Mouse (Mus musculus): ENCODE data around the gene Sept10. TPM values are rescaled to one million over a fixed set of nuclear protein-coding genes. Genes with fewer than 3 reads are reported as not detected.
"Not testable (repeated sequence)": the region's sequence is repeated elsewhere in the genome, so short reads cannot be mapped to it uniquely, and the experiment has no call there.

Sept10 gene
- polyA plus RNA-seq, 1 experiment from 2014 or later = 12.8 TPM

DNA sequence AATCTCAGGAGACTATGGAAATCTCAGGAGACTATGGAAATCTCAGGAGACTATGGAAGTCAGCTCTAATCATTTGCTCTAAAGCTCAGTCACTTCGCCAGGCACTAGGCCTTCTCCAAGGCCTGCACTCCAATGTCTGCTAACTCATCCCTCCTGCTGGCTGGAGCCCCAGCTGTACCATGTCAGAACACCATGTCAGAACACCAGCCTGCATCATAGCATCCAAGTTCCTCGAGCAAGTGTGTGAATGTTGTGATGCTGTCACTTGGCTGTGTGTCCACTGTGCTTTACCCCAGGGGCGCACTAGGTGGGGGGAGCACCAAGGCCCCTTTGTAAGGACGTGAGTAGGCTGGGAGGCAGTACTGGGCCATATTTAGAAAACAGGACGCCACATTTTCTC lies 104.1 kb downstream of the Sept10 start:
- Histone ChIP-seq H3K27me3 (replicated peaks) (0 out of 2 replicates have a peak, but pooled peaks cover 7% of the 10 kb centered on the region), H3K36me3 (no peaks in the 10 kb centered on the region), H3K4me2 (no peak overlapping the region), H3K9ac (no peak overlapping the region), H3K27ac (no peak overlapping the region), H3K4me3 (no peak overlapping the region), H3K4me1 (no peaks in the 10 kb centered on the region), H3K9me3 (replicated peaks) (no peaks in the 10 kb centered on the region)
- WGBS (ENCODE audit: insufficient replicate concordance) = 64% methylated on average over 5 of the region's 5 CpGs
- ATAC-seq = no peak

- Histone ChIP-seq H3K4me3 (no peak overlapping the region), H3K27ac (no peak overlapping the region), H3K4me2 (no peak overlapping the region), H3K4me1 (no peaks in the 10 kb centered on the region), H3K9ac (no peak overlapping the region), H3K36me3 (no peaks in the 10 kb centered on the region), H3K27me3 (replicated peaks) (0 out of 2 replicates have a peak, but pooled peaks cover 10% of the 10 kb centered on the region), H3K9me3 (replicated peaks) (no peaks in the 10 kb centered on the region)
- WGBS (ENCODE audit: insufficient replicate concordance) = 64% methylated on average over 9 of the region's 9 CpGs
- ATAC-seq = no peak
Observed at GRCm38 (mm10) chr10:59116331-59116730, 105.3 kb downstream of the Sept10 start.

- no peaks in the 10 kb centered on the region for H3K4me1 ChIP-seq
- no peak for ATAC-seq
- H3K4me2 ChIP-seq = no peak overlapping the region
- H3K9me3 ChIP-seq (replicated peaks) = no peaks in the 10 kb centered on the region
- WGBS (ENCODE audit: insufficient replicate concordance) = 76% methylated on average over 2 of the region's 2 CpGs
- no peak overlapping the region for H3K4me3 ChIP-seq
- H3K9ac ChIP-seq = no peak overlapping the region
- no peak overlapping the region for H3K27ac ChIP-seq
- H3K36me3 ChIP-seq = no peaks in the 10 kb centered on the region
- H3K27me3 ChIP-seq (replicated peaks) = 0 out of 2 replicates have a peak, but pooled peaks cover 10% of the 10 kb centered on the region
Observed at GRCm38 (mm10) chr10:59115691-59116090, 106.0 kb downstream of the Sept10 start.

DNA sequence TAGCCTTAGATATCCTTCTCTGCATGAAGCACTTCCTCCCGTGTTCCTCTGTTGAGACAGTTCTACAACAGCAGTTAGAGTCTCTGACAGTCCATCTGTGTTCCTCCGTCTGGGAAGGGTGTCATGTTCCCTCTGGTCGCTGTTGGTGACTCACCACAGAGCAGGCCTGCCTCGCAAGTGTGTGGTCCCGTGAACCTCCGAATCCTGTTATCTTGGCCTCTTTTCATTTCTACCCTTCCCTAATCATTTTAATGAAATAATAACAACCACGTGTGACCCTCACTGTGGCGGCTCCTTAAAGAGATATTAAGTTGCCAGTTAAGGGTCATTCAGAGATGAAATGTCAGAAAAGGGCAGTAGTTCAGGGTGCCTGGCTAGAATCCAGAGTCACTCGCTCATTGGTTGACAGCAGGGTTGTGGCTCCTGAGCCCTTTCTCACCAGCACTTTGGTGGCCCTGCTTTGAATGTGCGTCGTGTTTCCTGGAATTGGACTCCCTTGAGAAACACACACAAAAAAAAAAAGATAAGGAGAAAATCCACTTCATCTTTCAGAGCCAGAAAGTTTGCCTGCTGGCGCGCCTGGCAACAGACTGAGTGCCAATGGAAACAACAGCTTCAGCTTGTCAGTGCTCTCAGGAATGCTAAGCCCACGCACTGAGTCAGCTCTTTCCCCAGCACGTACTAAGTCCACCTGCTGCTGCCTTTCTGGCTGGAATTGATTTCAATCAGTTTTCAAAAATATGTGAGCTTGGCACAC lies 106.9 kb downstream of the Sept10 start:
- 58% methylated on average over 15 of the region's 15 CpGs for WGBS (ENCODE audit: insufficient replicate concordance)
- H3K27me3 ChIP-seq (replicated peaks) = 0 out of 2 replicates have a peak, but pooled peaks cover 10% of the 10 kb centered on the region
- no peaks in the 10 kb centered on the region for H3K36me3 ChIP-seq
- H3K4me1 ChIP-seq = no peaks in the 10 kb centered on the region
- H3K9ac ChIP-seq = no peak overlapping the region
- no peak overlapping the region for H3K4me3 ChIP-seq
- H3K27ac ChIP-seq = no peak overlapping the region
- no peak overlapping the region for H3K4me2 ChIP-seq
- no peaks in the 10 kb centered on the region for H3K9me3 ChIP-seq (replicated peaks)
- ATAC-seq = no peak

- no peak for ATAC-seq
- Histone ChIP-seq H3K4me3 (no peak overlapping the region), H3K27me3 (replicated peaks) (0 out of 2 replicates have a peak, but pooled peaks cover 10% of the 10 kb centered on the region), H3K9me3 (replicated peaks) (no peaks in the 10 kb centered on the region), H3K36me3 (no peaks in the 10 kb centered on the region), H3K4me1 (no peaks in the 10 kb centered on the region), H3K27ac (no peak overlapping the region), H3K9ac (no peak overlapping the region), H3K4me2 (no peak overlapping the region)
- WGBS (ENCODE audit: insufficient replicate concordance) = 66% methylated on average over 9 of the region's 9 CpGs
Observed at GRCm38 (mm10) chr10:59113386-59113785, 108.3 kb downstream of the Sept10 start.

DNA sequence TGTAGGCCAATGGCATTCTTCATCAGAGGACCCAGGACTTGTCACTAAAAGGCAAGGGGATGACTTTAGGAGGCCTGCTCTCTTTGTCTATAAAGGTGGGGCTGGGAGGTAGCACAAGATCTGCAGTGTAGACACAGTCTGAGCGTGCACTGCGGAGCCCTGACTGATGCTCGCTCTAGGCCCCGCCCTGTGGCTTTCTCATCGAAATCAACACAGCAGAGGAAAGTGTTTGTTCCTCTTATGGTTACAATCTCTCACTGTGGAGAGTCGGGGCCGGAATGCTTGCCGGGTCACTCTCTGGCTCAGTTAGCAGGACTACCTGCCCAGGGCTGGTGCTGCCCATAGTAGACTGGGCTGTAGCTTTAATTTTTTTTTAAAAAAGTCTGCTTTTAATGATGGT lies 108.9 kb downstream of the Sept10 start:
- 69% methylated on average over 8 of the region's 8 CpGs for WGBS (ENCODE audit: insufficient replicate concordance)

DNA sequence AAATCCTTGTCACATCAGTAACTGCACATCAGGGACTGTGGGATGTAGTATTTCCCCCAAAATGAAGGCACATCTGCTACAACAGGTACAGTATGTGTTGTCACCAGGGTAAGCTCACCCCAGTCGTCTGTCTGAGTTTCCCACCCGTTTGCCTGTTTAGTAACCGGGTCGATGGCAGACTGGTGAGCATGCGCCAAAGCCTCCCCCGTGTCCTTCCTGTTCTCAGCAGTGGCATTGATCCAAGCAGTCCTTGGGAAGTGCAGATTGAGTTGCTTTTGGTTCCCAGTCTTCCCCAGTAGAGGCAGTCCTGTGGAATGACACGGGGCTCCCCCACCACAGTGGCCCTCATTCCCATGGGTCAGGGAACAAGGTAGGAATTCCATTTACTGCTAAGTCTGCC lies 111.3 kb downstream of the Sept10 start:
- no peak overlapping the region for H3K4me3 ChIP-seq
- H3K36me3 ChIP-seq = no peaks in the 10 kb centered on the region
- H3K9me3 ChIP-seq (replicated peaks) = no peaks in the 10 kb centered on the region
- no peak overlapping the region for H3K27ac ChIP-seq
- H3K4me1 ChIP-seq = no peaks in the 10 kb centered on the region
- ATAC-seq = no peak
- H3K4me2 ChIP-seq = no peak overlapping the region
- H3K27me3 ChIP-seq (replicated peaks) = peaks cover 3% of the 10 kb centered on the region; the same call in 1 of the 2 replicates
- 71% methylated on average over 7 of the region's 7 CpGs for WGBS (ENCODE audit: insufficient replicate concordance)
- no peak overlapping the region for H3K9ac ChIP-seq

More for the DNA sequence above, 108.9 kb downstream of the Sept10 start:
- Histone ChIP-seq H3K4me2 (no peak overlapping the region), H3K9me3 (replicated peaks) (no peaks in the 10 kb centered on the region), H3K4me3 (no peak overlapping the region), H3K27me3 (replicated peaks) (0 out of 2 replicates have a peak, but pooled peaks cover 10% of the 10 kb centered on the region), H3K36me3 (no peaks in the 10 kb centered on the region), H3K27ac (no peak overlapping the region), H3K4me1 (no peaks in the 10 kb centered on the region), H3K9ac (no peak overlapping the region)
- ATAC-seq = no peak

DNA sequence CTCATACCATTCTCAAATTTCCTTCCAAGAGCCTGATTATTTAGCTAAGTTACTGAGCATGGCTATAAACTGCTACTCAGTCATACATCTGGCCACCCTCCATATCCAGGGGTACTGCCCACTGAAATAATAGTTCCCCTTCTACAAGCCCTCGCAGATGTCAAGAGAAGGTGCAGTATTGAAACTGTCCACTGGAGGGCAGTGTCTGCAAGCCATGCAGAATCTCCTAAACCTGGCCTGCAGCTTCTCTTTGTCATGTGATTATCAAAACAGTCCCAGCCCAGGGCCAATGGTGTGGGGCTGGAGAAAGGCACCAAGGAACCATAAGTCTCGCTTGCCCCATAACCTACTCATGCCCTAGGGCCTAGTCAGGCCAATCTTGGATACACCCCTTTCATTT lies 112.6 kb downstream of the Sept10 start:
- WGBS (ENCODE audit: insufficient replicate concordance) = 20% methylated on average over 2 of the region's 2 CpGs
- Histone ChIP-seq H3K27me3 (replicated peaks) (peaks cover 3% of the 10 kb centered on the region; the same call in 1 of the 2 replicates), H3K4me1 (no peaks in the 10 kb centered on the region), H3K27ac (no peak overlapping the region), H3K36me3 (no peaks in the 10 kb centered on the region), H3K4me2 (no peak overlapping the region), H3K9me3 (replicated peaks) (no peaks in the 10 kb centered on the region), H3K9ac (no peak overlapping the region), H3K4me3 (no peak overlapping the region)
- no peak for ATAC-seq

GRCm38 (mm10) chr10:59106644-59107043 lies 115.0 kb downstream of the Sept10 start:
- Histone ChIP-seq H3K9ac (no peak overlapping the region), H3K27me3 (replicated peaks) (no peaks in the 10 kb centered on the region; the same call in 1 of the 2 replicates), H3K9me3 (replicated peaks) (no peaks in the 10 kb centered on the region), H3K4me3 (no peak overlapping the region), H3K36me3 (no peaks in the 10 kb centered on the region), H3K4me1 (no peaks in the 10 kb centered on the region), H3K27ac (no peak overlapping the region), H3K4me2 (no peak overlapping the region)
- no peak for ATAC-seq
- whole genome bisulfite sequencing (ENCODE audit: insufficient replicate concordance) = 57% methylated on average over 3 of the region's 3 CpGs

DNA sequence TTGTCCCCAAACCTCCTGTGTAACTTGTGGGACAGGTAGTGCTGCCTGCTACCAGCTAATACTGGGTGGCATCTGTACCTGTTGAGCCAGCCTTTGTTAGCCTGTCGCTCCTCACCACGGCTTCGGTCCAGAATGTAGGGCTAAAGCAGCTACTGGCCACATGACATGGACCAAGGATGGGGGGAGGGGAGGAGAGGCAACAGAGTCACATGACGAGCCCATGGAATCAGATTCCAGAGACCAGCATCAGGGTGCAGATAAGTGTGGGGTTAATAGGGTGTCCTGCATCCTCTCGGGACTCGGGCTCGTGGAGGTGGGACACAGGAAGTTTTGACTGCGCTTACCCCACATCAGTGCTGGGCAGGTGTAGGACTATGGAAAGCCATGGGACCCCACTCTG lies 115.8 kb downstream of the Sept10 start:
- Histone ChIP-seq H3K4me1 (no peaks in the 10 kb centered on the region), H3K27me3 (replicated peaks) (no peaks in the 10 kb centered on the region; the same call in 1 of the 2 replicates), H3K27ac (no peak overlapping the region), H3K9ac (no peak overlapping the region), H3K9me3 (replicated peaks) (no peaks in the 10 kb centered on the region), H3K4me3 (no peak overlapping the region), H3K4me2 (no peak overlapping the region), H3K36me3 (no peaks in the 10 kb centered on the region)
- WGBS (ENCODE audit: insufficient replicate concordance) = 68% methylated on average over 8 of the region's 8 CpGs
- ATAC-seq = no peak

- no peaks in the 10 kb centered on the region; the same call in 1 of the 2 replicates for H3K27me3 ChIP-seq (replicated peaks)
- no peaks in the 10 kb centered on the region for H3K9me3 ChIP-seq (replicated peaks)
- no peak overlapping the region for H3K4me3 ChIP-seq
- no peak overlapping the region for H3K9ac ChIP-seq
- H3K4me1 ChIP-seq = no peaks in the 10 kb centered on the region
- no peak overlapping the region for H3K4me2 ChIP-seq
- no peaks in the 10 kb centered on the region for H3K36me3 ChIP-seq
- WGBS (ENCODE audit: insufficient replicate concordance) = 79% methylated on average over 5 of the region's 5 CpGs
- no peak for ATAC-seq
- H3K27ac ChIP-seq = no peak overlapping the region
Observed at GRCm38 (mm10) chr10:59104683-59105082, 117.0 kb downstream of the Sept10 start.

DNA sequence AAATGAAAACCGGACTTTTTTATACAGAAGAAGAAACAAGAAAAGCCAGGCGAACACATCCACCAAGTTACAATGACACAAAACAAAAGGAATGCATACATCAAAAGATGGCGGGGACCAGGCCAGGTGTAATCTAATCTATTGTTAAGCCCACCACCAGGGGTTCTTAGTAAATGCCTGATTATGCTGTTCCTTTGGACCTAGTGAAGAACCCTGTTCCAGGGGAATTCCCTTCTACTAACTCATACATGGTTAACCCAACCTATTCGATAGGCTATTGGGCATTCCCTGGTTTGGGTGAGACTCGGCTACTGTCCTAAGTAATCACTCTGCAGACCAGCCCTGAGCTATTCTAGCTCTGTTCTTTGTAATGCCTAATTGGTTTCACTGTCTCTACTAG lies 118.6 kb downstream of the Sept10 start:
- H3K4me1 ChIP-seq; H3K4me2 ChIP-seq; H3K27me3 ChIP-seq (replicated peaks); H3K9me3 ChIP-seq (replicated peaks); H3K27ac ChIP-seq; ATAC-seq; H3K9ac ChIP-seq; H3K4me3 ChIP-seq; H3K36me3 ChIP-seq: not testable (repeated sequence)
- 81% methylated on average over 5 of the region's 5 CpGs for WGBS (ENCODE audit: insufficient replicate concordance)
